Mouse (Mus musculus): ENCODE data around the gene Rcan1.

GRCm38 (mm10) chr16:92371623-92372022, 99.0 kb downstream of the Rcan1 start:
- TF ChIP-seq CTCF (IDR thresholded peaks at IDR 0.05) (no peak), EP300 (IDR thresholded peaks at IDR 0.05) (no peak)
